ENCODE assay signal across 27 mouse cellular contexts in the genomic region with DNA sequence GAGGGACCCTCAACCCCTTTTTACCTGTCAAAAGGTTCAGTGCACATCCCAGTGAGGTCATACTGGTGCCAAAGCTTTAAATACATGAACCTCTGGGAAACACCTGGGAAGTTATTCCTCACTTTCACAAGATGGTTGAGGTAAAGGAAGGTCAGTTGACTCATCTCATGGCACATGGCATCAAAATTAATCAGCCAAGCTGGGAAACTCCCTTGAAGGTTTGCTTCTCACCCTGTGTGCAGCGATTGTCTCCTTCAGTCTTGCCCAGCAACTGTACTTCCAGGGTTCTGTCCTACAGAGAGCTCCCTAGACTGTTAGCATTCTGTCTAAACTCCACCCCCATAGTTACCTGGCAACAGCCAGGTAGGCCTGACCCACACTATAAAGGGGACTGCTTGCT. TPM values are rescaled to one million over a fixed set of nuclear protein-coding genes. Genes with fewer than 3 reads are reported as not detected.
A peak's percentile ranks its signal among the peaks of the same experiment; 100 is the strongest.
DNase-seq lines count a peak whose midpoint lies in the region; ATAC-seq and TF ChIP-seq lines count a peak whose summit lies in the region.
"Had no signal": no experiment of that assay in that cellular context is flagged by ENCODE, and none has a peak within 500 bp of the region (broad histone marks: within the 10 kb centered on the region; RNA-seq: fewer than 3 reads in every experiment).

No protein-coding gene starts in this region.

- H3K4me2 ChIP-seq in CH12.LX (ENCODE audit: insufficient read depth, low read depth, poor library complexity, severe bottlenecking), result peak overlapping the region; percentile 43; the same call in 1 of the 2 replicates
- H3K4me2 ChIP-seq in stomach, postnatal 0 days (replicated peaks; ENCODE audit: low read depth), result no peak overlapping the region
- H3K4me2 ChIP-seq: embryonic facial prominence, embryonic 12.5 days; forebrain, embryonic 15.5 days; heart, embryonic 13.5 days; hindbrain, embryonic 12.5 days had no signal

- H3K9me3 ChIP-seq in CH12.LX (replicated peaks; ENCODE audit: low read length), result peaks cover 2% of the 10 kb centered on the region
- H3K9me3 ChIP-seq in stomach, postnatal 0 days (ENCODE audit: control insufficient read depth, low read length), result no peaks in the 10 kb centered on the region
- H3K9me3 ChIP-seq: embryonic facial prominence, embryonic 12.5 days; forebrain, embryonic 15.5 days; heart, embryonic 13.5 days; hindbrain, embryonic 12.5 days had no signal

- peaks cover 19% of the 10 kb centered on the region; the same call in 1 of the 2 replicates for H3K79me2 ChIP-seq in CH12.LX (replicated peaks; ENCODE audit: control insufficient read depth, extremely low read depth, insufficient read depth, poor library complexity, severe bottlenecking)

- DNase-seq in testis, postnatal 10 days (ENCODE audit: low spot score), result no peak
- peak; percentile 54 for DNase-seq in CH12.LX (ENCODE audit: extremely low read depth)
- no peak for DNase-seq in stomach, postnatal 0 days (ENCODE audit: low spot score)
- DNase-seq in adipocyte (ENCODE audit: low spot score), result no peak
- DNase-seq in heart, postnatal 36 days, result no peak
- DNase-seq in layer of hippocampus, adult 9-11 months, result no peak
- DNase-seq: adrenal gland, postnatal 10 days; B cell, adult 2 months; cerebellum, adult 11-12 months; cerebellum, adult 9-10 months; cerebellum, postnatal 25 days; gastrocnemius, postnatal 36 days; heart, adult 11 months; heart, postnatal 4 days had no signal

- no peaks in the 10 kb centered on the region for H3K4me1 ChIP-seq in testis, adult 2 months (ENCODE audit: control insufficient read depth, insufficient read depth, low read length)
- peaks cover 13 to 29% of the 10 kb centered on the region in 2 experiments for H3K4me1 ChIP-seq in CH12.LX (ENCODE audit: control insufficient read depth in 1 of 2, insufficient read depth in 2 of 2)
- H3K4me1 ChIP-seq in stomach, postnatal 0 days (replicated peaks; ENCODE audit: control insufficient read depth, insufficient read depth), result no peaks in the 10 kb centered on the region
- H3K4me1 ChIP-seq: embryonic facial prominence, embryonic 12.5 days had no signal

- TF ChIP-seq POLR2A in testis, adult 2 months (IDR thresholded peaks at IDR 0.05; ENCODE audit: control insufficient read depth, low read depth, low read length), result no peak
- TF ChIP-seq POLR2A in CH12.LX (IDR thresholded peaks at IDR 0.05; ENCODE audit: low read depth, low read length), result no peak

- no peak overlapping the region for H3K9ac ChIP-seq in CH12.LX (ENCODE audit: insufficient read depth, low read depth)
- H3K9ac ChIP-seq in stomach, postnatal 0 days (ENCODE audit: low read length), result no peak overlapping the region
- H3K9ac ChIP-seq: embryonic facial prominence, embryonic 12.5 days; forebrain, embryonic 15.5 days; heart, embryonic 13.5 days; hindbrain, embryonic 12.5 days had no signal

- TF ChIP-seq EP300 in CH12.LX (IDR thresholded peaks at IDR 0.05; ENCODE audit: low read length), result no peak
- no peak for TF ChIP-seq EP300 in stomach, postnatal 0 days (optimal IDR thresholded peaks at IDR 0.05)

- no peak for TF ChIP-seq CTCF in testis, adult 2 months (IDR thresholded peaks at IDR 0.05; ENCODE audit: control insufficient read depth, insufficient read depth, insufficient replicate concordance, low read depth, low read length)
- TF ChIP-seq CTCF in CH12.LX (conservative IDR thresholded peaks at IDR 0.05 in 1 of 2, IDR thresholded peaks at IDR 0.05 in 1 of 2; ENCODE audit: low read depth in 2 of 2, low read length in 2 of 2), result no peak
- TF ChIP-seq CTCF in stomach, postnatal 0 days (IDR thresholded peaks at IDR 0.05; ENCODE audit: low read depth), result no peak

- peak; percentile 19 for ATAC-seq in activated CD4-positive, CD25-positive, alpha-beta regulatory T cell, adult 4 months
- 0 out of 2 replicates have a peak, but pooled peaks have one; percentile 32 for ATAC-seq in stomach, postnatal 0 days (ENCODE audit: low FRiP score, low TSS enrichment)
- ATAC-seq: forebrain, embryonic 15.5 days; hindbrain, embryonic 16.5 days had no signal

- dilution Hi-C loops in CH12.LX (cut with MboI; ENCODE audit: extremely low pct_ligation_motif_present, extremely low pct_unique_long_range_greater_than_20kb, low sequenced_read_pairs), result no loop called here

- H3K27me3 ChIP-seq in testis, adult 2 months (ENCODE audit: control insufficient read depth, insufficient read depth, low read length), result no peaks in the 10 kb centered on the region
- no peaks in the 10 kb centered on the region for H3K27me3 ChIP-seq in CH12.LX (replicated peaks)
- H3K27me3 ChIP-seq in stomach, postnatal 0 days (ENCODE audit: control insufficient read depth, insufficient read depth, low read length), result no peaks in the 10 kb centered on the region
- H3K27me3 ChIP-seq: embryonic facial prominence, embryonic 12.5 days; forebrain, embryonic 15.5 days; heart, embryonic 13.5 days; hindbrain, embryonic 12.5 days had no signal

- intact Hi-C loops in heart, postnatal 36 days (cut with DNase I), result no loop called here

- no peak overlapping the region for H3K27ac ChIP-seq in testis, adult 2 months (ENCODE audit: control insufficient read depth, insufficient read depth, low read depth, low read length)
- peak overlapping the region; percentile 35 for H3K27ac ChIP-seq in CH12.LX (ENCODE audit: insufficient read depth, low read depth)
- no peak overlapping the region for H3K27ac ChIP-seq in stomach, postnatal 0 days (replicated peaks)
- H3K27ac ChIP-seq: embryonic facial prominence, embryonic 12.5 days; forebrain, embryonic 15.5 days; heart, embryonic 13.5 days; hindbrain, embryonic 12.5 days had no signal

- H3K4me3 ChIP-seq in testis, adult 2 months (ENCODE audit: control insufficient read depth, low read depth, low read length), result peak overlapping the region; percentile 35
- no peak overlapping the region for H3K4me3 ChIP-seq in CH12.LX (replicated peaks in 1 of 3; ENCODE audit: low read depth in 2 of 3, low read length in 2 of 3, poor library complexity in 1 of 3)
- H3K4me3 ChIP-seq in stomach, postnatal 0 days (ENCODE audit: low read depth, low read length), result no peak overlapping the region
- H3K4me3 ChIP-seq: embryonic facial prominence, embryonic 12.5 days; forebrain, embryonic 15.5 days; heart, embryonic 13.5 days; hindbrain, embryonic 12.5 days had no signal

- H3K36me3 ChIP-seq in testis, adult 2 months (ENCODE audit: control insufficient read depth, insufficient read depth, low read length), result no peaks in the 10 kb centered on the region; the same call in 1 of the 2 replicates
- H3K36me3 ChIP-seq in CH12.LX (replicated peaks in 1 of 2; ENCODE audit: control insufficient read depth in 1 of 2, insufficient read depth in 1 of 2, low read length in 1 of 2), result peaks cover 13 to 42% of the 10 kb centered on the region in 2 experiments
- no peaks in the 10 kb centered on the region for H3K36me3 ChIP-seq in stomach, postnatal 0 days (ENCODE audit: control insufficient read depth, insufficient read depth, low read length)
- H3K36me3 ChIP-seq: forebrain, embryonic 15.5 days; hindbrain, embryonic 12.5 days had no signal

- WGBS in stomach, postnatal 0 days, result 58% methylated on average over 1 of the region's 1 CpGs

- in situ Hi-C loops in CH12.LX (cut with MboI; ENCODE audit: low pct_ligation_motif_present, low pct_unique_long_range_greater_than_20kb, low sequenced_read_pairs), result no loop called here

- no peak for TF ChIP-seq RAD21 in CH12.LX (IDR thresholded peaks at IDR 0.05; ENCODE audit: low read depth, low read length)

TF ChIP-seq in CH12.LX, 34 proteins besides CTCF, POLR2A, EP300 and RAD21:
- TF ChIP-seq BHLHE40 (IDR thresholded peaks at IDR 0.05; ENCODE audit: low read depth, low read length) (peak; percentile 28; the same call in 1 of the 2 replicates), USF1 (IDR thresholded peaks at IDR 0.05; ENCODE audit: low read depth, low read length) (no peak), ETS1 (conservative IDR thresholded peaks at IDR 0.05; ENCODE audit: low read depth, low read length) (peak; percentile 46), ZNF384 (IDR thresholded peaks at IDR 0.05; ENCODE audit: low read depth, low read length) (no peak), GABPA (IDR thresholded peaks at IDR 0.05; ENCODE audit: insufficient replicate concordance, low read depth, low read length) (no peak), MAX (IDR thresholded peaks at IDR 0.05; ENCODE audit: low read length) (no peak), POLR2AphosphoS2 (IDR thresholded peaks at IDR 0.05; ENCODE audit: low read depth, low read length) (no peak)

RNA-seq across cellular contexts. Expression of a gene that starts 20.6 kb away (rescaled TPM):
- polyA plus RNA-seq in testis, adult 2 months (2012; rRNA removed), result 21.6 and 32.1 TPM in 2 replicates
- total RNA-seq in CH12.LX (2012; rRNA removed), result 5.9 and 11.0 TPM in 2 replicates
- 7.9 and 9.3 TPM in 2 replicates for total RNA-seq in CH12.LX (2014; rRNA removed)
- polyA plus RNA-seq in CH12.LX (2012; ENCODE audit: insufficient read length, low read depth), result 15.3 and 16.9 TPM in 2 replicates
- 1 to 10 TPM; 6.8 to 7.5 TPM for polyA plus RNA-seq in activated CD4-positive, CD25-positive, alpha-beta regulatory T cell, adult 4 months (2017; shearing (Covaris generic))
- 27.1 and 29.7 TPM in 2 replicates for polyA plus RNA-seq in stomach, postnatal 0 days (2015; fragmentation: Nextera tagmentation; extraction: Ambion mirVana)
- 10 to 100 TPM; 32.7 to 34.4 TPM for total RNA-seq in heart, postnatal 36 days (2021)

RNA-seq across cellular contexts. Expression of a gene that starts 39.1 kb away (rescaled TPM):
- polyA plus RNA-seq in testis, adult 2 months (2012; rRNA removed), result 402 and 430 TPM in 2 replicates
- total RNA-seq in CH12.LX (2012; rRNA removed) (not detected in 2 replicates), CH12.LX (2014; rRNA removed) (not detected in 2 replicates)
- polyA plus RNA-seq in CH12.LX (2012; ENCODE audit: insufficient read length, low read depth), result not detected in 2 replicates
- polyA plus RNA-seq in activated CD4-positive, CD25-positive, alpha-beta regulatory T cell, adult 4 months (2017; shearing (Covaris generic)), result not detected
- not detected in 2 replicates for polyA plus RNA-seq in stomach, postnatal 0 days (2015; fragmentation: Nextera tagmentation; extraction: Ambion mirVana)
- total RNA-seq in heart, postnatal 36 days (2021), result not detected
- total RNA-seq: adrenal gland, postnatal 10 days; ES-E14; gastrocnemius, adult 8-10 months; gastrocnemius, postnatal 36 days; heart, postnatal 4 days had no signal
- polyA plus RNA-seq: cortical plate, adult 2 months; embryonic facial prominence, embryonic 12.5 days; forebrain, embryonic 11.5 days; forebrain, embryonic 15.5 days; heart, embryonic 13.5 days; heart, postnatal 0 days; hindbrain, embryonic 12.5 days; hindbrain, embryonic 16.5 days; intestine, embryonic 14.5 days had no signal

RNA-seq across cellular contexts. Expression of a gene that starts 57.2 kb away (rescaled TPM):
- 8.1 and 9.1 TPM in 2 replicates for polyA plus RNA-seq in testis, adult 2 months (2012; rRNA removed)
- total RNA-seq in CH12.LX (2012; rRNA removed), result 20.9 and 26.1 TPM in 2 replicates
- total RNA-seq in CH12.LX (2014; rRNA removed), result 46.4 and 57.9 TPM in 2 replicates
- polyA plus RNA-seq in CH12.LX (2012; ENCODE audit: insufficient read length, low read depth), result 44.7 and 54.1 TPM in 2 replicates
- polyA plus RNA-seq in activated CD4-positive, CD25-positive, alpha-beta regulatory T cell, adult 4 months (2017; shearing (Covaris generic)), result 1 to 10 TPM; 1.8 to 2.0 TPM
- polyA plus RNA-seq in stomach, postnatal 0 days (2015; fragmentation: Nextera tagmentation; extraction: Ambion mirVana), result 11.1 and 13.1 TPM in 2 replicates
- 100 to 1,000 TPM; 122 to 127 TPM for total RNA-seq in heart, postnatal 36 days (2021)

Comparison
In these comparisons a context has a peak if more than half of its experiments do, and no peak if none do; other contexts are left out.
1. RNA of a gene that starts 39.1 kb away (polyA plus RNA-seq): 402 to 430 TPM in testis, adult 2 months; not detected in CH12.LX, not detected in activated CD4-positive, CD25-positive, alpha-beta regulatory T cell, adult 4 months and not detected in stomach, postnatal 0 days; every median in the first group is over 100 times any median in the second.